Mouse (Mus musculus) gastrocnemius, adult 18-20 months (tissue): ENCODE results near the gene Vmn1r32. TPM values are rescaled to one million over a fixed set of nuclear protein-coding genes. Genes with fewer than 3 reads are reported as not detected.

Experiments
- DNase-seq: peaks from one replicate; pipeline ENCODE4 v3.0.0; 2021; ENCODE audit warnings: low spot score
- long read RNA-seq, 2 experiments: library from polyadenylated mRNA; stranded (forward); transcript quantifications; one replicate each; pipeline ENCODE4 v2.0.0; 2021
- total RNA-seq, 2 experiments: library from RNA; stranded (reverse); gene quantifications; 2 replicates each; pipeline ENCODE4 v1.2.3; 2021

The Vmn1r32 gene
- not detected for total RNA-seq
- long read RNA-seq, experiment 1, result 0 reads
- long read RNA-seq, experiment 2, result 0 reads

- no peak for DNase-seq
Measured at GRCm38 (mm10) chr6:66559996-66560395, at the start of gene Vmn1r32. Gene Vmn1r32, minus strand, starts transcription at chr6:66560096.

- no peak for DNase-seq
Measured at GRCm38 (mm10) chr6:66595804-66596203, 35.9 kb upstream of the Vmn1r32 start.

GRCm38 (mm10) chr6:66535966-66536365 is 23.9 kb downstream of the Vmn1r32 start:
- no peak for DNase-seq

GRCm38 (mm10) chr6:66535028-66535862 is 24.7 kb downstream of the Vmn1r32 start, which contains the start of gene Mad2l1:
Gene Mad2l1, plus strand, starts transcription at chr6:66535390.
- peak; percentile 97 for DNase-seq

- DNase-seq, result no peak
Measured at GRCm38 (mm10) chr6:66534366-66534941, 25.4 kb downstream of the Vmn1r32 start.

- peak; percentile 15 for DNase-seq
Measured at GRCm38 (mm10) chr6:66533241-66533640, 26.7 kb downstream of the Vmn1r32 start.

- no peak for DNase-seq
Measured at GRCm38 (mm10) chr6:66528386-66528785, 31.5 kb downstream of the Vmn1r32 start.

GRCm38 (mm10) chr6:66516368-66516767 is 43.5 kb downstream of the Vmn1r32 start:
- no peak for DNase-seq

Other genes with a start within 250 kb of the Vmn1r32 start
- gene Mad2l1, start 24.7 kb downstream of the Vmn1r32 start, total RNA-seq, result under 1 TPM; 0.81 to 0.91 TPM
- not detected for gene Vmn1r33, start 58.2 kb upstream of the Vmn1r32 start, total RNA-seq
- not detected for gene Vmn1r34, start 83.8 kb upstream of the Vmn1r32 start, total RNA-seq
- gene Vmn1r35, start 125.8 kb upstream of the Vmn1r32 start, total RNA-seq, result not detected
- not detected for gene Vmn1r36, start 159.1 kb upstream of the Vmn1r32 start, total RNA-seq
- gene Vmn1r37, start 169.3 kb upstream of the Vmn1r32 start, total RNA-seq, result not detected
- not detected for gene Vmn1r38, start 222.5 kb upstream of the Vmn1r32 start, total RNA-seq